Mouse (Mus musculus): ENCODE data around the gene Stox1.
"Not testable (repeated sequence)": the region's sequence is repeated elsewhere in the genome, so short reads cannot be mapped to it uniquely, and the experiment has no call there.

Stox1 gene

DNA sequence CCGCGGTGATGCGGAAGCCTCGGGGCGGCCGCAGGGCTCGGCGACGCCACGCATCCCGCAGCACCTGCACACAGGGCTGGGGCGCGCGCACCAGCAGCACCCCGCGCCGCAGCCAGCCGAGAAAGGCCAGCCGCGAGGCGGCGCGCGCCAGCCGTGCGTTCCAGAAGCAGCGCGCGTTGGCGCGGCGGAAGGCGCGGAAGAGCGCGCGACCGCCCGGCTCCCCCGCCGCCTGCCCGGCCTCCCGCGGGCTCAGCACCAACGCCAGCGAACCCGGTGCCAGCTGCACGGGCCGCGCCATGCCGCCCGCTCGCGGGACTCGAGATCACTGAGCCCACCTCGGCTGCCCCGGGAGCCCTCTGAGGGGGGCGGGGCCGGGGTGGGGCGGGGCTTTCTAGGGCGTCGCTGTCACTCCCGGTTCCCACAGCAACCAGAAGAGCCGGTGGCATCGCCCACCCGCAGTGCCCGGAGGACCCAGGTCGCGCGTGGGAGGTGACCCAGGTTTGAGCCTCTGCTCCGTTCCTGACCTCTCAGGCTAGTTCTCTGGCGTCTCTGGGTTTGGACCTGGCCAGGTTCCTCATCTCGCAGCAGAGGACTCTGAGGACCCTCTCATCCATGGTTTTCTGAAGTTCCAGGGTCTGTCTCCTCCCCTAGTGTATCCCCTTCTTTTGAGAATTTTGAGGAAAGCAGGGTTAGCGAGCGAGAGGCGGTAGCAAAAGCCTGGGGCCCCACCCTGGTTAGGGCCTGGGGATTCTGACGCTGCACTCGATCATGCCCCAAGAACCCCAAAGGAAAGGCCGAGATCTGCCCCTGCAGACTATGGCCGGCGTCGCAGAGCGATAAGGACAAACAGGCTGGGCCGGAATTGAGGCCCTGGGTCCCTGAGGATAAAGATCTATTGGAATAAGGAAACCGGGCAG, at the start of gene Stox1:
Gene Stox1, minus strand, starts transcription at position 358 of the 917 bp plus-strand sequence.
- peak; percentile 25 to 50 for DNase-seq (ENCODE audit: low spot score in 2 of 2)

DNA sequence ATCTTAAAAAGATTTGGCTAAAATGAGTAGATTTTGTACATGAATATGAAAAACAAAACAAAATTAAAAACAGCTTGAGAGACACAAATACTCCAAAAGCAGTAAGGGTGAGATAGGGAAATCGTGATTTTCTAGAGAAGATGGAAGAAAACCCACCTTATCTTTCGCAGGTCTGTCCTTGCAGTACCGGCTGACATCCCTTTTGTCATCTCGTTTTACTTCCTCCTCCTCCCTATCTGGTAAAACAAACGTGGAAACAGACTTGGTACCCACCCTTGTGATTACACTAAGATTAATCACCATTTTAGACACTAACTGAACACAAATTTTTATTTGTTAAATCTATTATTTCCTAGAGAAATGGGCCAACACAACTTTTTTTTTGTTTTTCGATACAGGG, 24.9 kb upstream of the Stox1 start:
- no peak for DNase-seq (ENCODE audit: low spot score in 2 of 2)

DNA sequence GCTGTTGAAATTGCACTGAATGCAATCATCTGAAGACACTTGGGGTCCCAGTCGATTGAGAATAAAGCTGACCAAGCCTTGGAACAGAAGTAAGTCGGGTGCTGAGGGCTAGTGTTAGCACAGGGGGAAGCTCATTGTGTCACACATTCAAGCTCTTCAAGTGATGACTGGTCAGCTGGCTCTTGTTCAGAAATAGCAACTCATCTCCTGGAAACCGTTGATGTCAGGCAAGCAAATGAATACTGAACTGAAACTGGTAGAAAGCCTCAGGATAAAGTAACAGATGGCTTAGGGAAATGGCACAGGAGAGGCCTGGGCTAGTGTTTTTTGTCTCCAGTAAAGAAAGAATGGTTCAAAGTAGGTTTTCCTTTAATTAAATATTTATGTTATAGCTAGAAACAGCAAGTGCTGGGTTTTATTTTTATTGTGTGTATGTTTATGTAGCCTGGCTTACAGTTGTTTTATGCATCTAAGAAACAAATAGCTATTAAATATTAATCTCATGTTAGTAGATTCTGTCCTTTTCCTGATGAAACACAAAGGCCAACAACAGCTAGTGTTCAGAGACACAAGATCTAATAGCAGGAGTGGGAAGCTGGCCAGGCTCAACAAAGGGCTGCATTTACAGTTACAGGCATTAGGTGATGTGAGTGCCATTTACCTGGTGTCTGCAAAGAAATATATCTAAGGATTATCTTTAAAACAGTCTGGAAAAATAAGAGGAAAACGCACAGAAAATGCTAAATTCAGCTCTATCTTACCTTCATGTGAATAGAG, 14.2 kb upstream of the Stox1 start:
- DNase-seq (ENCODE audit: low spot score in 2 of 2): peak in 1 of 2 experiments; percentile 22

DNA sequence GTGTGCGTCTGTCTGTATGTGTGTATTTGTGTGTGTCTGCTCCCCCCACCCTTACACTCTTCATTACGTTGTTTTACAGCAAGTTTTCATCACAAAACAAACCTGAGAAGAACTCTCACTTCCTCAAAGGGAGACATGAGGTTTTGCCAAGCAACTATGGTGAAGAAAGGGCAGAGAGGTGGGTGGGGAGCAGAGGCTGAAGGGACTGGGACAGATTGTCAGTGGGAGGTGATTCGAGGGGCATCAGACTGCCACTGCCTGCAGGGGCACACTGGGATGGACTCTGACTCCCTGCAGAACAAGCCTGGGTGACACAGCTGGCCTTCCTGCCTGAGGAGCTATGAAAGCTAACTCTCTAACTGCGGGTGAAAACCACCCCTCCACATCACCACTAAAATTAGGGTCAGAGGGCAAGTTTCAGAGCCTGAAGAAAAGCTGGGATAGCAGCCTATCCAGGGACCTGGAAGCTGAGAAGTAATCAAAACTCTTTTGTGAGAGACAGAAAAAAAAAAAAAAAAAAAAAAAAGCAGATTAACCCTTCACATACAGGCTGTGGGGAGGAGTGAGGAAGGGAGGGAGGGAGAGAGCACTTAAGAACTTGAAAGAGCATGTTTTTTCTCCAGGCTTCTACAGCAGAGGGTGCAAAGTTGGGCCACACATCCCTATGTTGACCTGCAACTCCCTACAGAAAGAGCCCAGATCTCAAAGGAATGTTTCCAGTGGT, 11.2 kb upstream of the Stox1 start:
- no peak for DNase-seq (ENCODE audit: low spot score in 2 of 2)

DNA sequence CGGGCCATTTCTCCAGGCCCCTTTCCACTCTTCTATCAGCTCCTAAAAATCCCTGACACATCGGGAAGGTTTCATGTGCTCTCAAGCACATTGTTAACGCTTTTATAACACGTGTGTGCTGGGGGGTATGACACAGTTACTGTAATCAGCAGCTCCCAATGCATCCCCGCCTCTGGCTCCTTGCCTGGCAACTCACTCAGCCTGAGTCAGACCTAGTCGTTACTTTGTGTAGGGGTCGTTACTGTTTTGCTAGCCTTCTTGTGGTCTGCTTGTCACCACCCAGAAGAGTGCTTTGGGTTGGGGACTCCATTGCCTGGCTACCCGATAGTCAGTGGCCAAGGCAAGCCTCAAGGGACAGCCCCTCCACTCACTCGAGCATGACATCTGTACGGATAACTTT, 4.9 kb upstream of the Stox1 start:
- no peak for DNase-seq (ENCODE audit: low spot score in 2 of 2)

DNA sequence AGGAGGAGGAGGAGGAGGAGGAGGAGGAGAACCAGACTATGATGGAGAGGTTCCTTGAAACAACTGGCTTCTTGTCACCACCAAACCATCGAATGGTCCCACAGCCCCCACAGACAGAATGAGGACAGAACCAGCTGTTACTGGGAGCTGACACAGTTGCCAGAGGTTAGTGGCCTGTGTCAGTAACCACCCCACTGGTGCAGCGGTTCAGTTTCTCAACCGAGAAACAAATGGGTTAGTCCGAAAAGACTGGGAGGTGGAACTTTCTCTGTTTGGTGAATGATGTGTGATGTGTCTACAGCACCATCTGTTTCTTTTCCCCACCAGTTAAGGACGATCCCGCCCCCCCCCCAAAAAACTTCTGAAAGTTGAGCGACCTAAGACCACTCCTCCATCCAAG, 992 bp downstream of the Stox1 start:
- DNase-seq (ENCODE audit: low spot score in 2 of 2): no peak

DNA sequence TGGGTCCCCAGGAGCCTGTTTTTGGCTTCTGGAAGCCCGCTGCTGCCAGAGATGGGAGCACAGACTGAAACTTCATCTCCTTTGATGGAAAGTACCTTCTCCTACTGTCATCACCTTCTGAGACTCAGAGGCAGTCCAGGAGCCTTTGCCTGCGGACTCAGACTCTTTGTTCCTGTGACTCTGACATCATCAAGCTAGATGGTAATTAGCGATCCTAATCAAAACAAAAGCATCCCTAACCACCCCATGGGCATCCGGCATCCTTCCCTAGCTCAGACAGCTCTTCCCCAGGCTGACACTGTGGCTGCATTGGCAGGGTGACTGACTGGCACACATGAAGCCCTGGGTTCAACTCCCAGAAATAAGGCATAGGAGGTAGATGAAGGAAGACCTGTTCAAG, 3.2 kb downstream of the Stox1 start:
- no peak for DNase-seq (ENCODE audit: low spot score in 2 of 2)

DNA sequence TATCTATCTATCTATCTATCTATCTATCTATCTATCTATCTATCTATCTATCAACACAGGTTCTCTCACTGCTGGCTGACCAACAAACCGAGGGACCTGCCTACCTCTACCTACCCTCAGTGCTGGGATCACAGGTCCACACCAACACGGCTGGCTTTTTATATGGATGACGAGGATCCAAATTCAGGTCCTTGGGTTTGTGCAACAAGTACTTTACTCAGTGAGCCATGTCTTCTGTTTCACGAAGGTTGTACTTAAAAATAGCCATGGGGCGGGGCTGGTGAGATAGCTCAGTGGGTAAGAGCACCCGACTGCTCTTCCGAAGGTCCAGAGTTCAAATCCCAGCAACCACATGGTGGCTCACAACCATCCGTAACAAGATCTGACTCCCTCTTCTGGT, 5.4 kb downstream of the Stox1 start:
- DNase-seq (ENCODE audit: low spot score in 2 of 2): not testable (repeated sequence)

DNA sequence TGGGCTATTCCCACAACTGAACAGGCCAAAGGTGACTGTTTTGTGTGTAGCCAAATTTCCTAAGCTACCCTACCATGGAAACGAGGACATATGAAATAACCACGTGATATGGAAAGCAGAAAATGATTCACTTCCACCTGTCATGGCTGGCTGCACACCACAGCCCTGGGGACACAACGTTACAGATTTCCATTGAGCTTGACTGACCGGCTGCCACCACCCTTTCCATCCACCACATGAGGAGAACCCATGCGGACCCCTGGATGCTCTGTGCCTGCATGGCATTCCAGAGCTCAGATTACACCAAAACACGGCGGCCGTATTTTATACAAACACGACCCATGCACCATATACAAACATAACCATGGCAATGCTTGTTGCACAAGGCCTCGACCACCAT, 12.5 kb downstream of the Stox1 start:
- no peak for DNase-seq (ENCODE audit: low spot score in 2 of 2)

DNA sequence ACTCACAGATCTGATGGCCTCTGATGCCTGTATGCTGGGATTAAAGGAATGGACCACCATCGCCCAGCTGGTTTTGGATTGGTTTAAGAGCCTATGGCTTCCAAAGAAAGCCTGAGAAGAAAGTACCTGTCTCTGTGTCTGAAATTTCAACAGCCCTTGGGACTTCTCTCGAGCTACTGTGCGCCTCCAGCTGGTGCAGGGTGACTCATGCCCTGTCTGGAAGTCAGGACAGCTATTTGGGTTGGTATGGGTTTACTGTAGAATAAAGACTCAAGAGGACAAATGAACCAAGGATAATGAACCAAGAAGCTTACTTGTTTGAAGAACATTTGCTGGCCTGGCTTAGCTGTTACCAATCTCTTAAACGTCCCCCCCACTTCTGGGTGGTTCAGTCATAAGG, 22.3 kb downstream of the Stox1 start:
- peak in 1 of 2 experiments; percentile 12 for DNase-seq (ENCODE audit: low spot score in 2 of 2)

DNA sequence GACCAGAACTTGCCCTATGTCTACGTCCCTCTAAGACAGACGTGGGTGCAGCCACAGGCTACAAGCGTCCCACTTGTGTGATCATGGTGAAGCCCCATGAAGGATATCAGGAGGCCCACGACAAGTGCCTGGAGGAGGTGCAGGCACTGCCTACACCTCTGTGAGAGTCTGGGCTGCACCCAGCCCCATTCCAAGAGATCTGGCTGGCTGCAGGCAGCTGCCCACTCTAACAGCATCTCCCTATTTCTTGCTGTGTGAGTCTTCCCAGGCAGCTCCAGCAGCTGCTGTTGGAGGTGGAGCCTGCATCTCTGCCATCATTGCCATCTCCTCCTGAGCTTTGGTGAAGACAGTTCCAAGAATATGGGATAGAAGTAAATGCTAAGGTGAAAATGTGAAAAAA, 23.5 kb downstream of the Stox1 start:
- peak; percentile 37 to 57 for DNase-seq (ENCODE audit: low spot score in 2 of 2)

DNA sequence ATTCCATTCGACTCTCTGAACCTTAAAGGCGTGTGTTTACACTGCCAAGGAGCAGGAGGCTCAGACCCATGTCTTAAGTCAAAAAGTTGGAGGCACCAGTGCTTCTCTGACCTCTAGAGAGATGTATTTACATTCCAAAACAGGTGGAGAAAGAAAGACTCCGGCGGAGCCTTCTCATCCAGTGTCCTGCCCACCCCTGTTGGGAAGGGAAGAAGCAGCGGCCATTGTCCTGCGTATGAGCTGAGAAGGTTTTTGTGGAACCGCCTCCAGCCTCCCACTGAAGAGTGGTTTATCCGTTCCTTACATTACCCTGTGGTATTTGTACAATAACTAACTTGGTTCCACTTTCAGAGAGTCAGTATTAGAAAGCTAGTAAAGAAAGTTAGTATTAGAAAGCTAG, 33.2 kb downstream of the Stox1 start:
- no peak for DNase-seq (ENCODE audit: low spot score in 2 of 2)

DNA sequence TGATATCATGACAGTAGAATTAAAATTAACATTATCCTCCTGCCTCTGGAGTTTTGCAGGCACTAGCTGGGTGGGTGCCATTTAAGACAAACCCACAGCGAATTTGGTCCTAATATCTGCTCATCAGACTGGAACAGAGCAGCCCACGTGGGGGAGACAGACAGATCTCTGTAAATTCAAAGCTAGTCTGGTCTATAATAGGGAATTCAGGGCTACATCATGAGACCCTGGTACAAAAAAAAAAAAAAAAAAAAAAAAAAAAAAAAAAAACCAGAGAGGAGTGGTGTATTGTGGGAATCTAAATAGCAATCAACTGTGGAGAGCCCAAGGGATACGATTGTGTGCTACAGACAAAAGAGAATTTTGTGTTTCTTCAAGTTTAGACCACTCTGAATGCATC, 33.7 kb downstream of the Stox1 start:
- no peak for DNase-seq (ENCODE audit: low spot score in 2 of 2)

DNA sequence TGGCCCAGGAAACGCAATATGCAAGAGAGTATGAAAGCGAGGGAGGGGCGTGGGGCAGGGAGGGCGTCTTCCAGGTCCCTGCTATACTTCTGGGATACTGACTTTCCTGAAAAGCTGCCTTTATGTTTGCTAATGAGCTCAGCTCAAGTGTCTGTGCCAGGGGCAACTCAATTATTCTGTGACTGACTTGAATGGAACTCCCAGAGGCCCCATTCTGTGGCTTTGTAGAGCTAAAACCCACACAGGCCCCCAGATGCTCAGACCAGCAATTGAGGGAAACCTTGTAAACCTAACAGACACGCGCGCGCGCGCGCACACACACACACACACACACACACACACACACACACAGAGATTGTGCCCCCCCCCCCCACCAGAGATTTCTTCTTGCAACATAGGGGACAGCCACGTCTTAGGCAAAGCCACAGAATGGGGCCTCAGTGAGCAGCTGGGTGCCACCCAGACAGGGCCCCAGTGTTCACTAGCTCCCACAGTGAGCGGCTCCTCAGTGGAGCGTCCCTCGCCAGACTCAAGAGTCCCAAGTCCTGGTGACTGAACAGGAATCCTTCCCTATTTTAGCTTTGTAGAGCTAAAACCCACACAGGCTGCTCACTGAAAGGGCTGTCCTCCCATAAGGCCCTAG, 38.8 kb downstream of the Stox1 start:
- no peak for DNase-seq (ENCODE audit: low spot score in 2 of 2)

DNA sequence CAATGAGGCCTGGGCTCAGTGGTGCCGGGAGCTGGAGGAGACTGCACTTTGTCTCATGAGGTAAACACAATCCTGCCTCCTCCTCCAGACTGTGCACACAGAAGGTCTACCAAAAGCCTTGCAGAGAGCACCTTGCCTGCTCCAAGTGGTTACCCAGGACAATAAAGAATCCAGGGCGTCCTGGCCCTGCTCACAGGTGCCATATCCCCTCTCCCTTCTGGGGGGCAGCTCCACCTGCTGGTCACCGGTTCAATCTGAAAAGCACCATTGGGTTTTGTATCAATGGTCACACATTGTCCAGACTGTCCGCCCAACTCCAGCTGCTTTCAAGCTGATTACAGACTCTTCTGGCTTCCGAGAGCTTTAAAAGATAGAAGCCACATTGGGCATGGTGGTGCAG, 42.9 kb downstream of the Stox1 start:
- DNase-seq (ENCODE audit: low spot score in 2 of 2): no peak

DNA sequence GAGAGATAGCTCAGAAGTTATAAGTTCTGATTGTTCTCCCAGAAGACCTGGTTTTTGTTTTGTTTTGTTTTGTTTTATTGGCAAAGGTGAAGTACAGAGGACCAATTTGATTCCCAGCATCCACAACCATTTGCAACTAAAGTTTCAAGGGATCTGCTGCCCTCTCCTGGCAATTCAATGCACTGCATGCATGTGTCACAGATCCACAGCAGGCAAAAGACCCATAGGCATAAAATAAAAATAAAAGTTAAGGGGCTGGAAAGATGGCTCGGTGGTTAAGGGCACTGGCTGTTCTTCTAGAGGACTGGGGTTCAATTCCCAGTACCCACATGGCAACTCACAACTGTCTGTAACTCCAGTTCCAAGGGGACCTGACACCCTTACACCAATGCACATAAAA, 46.1 kb downstream of the Stox1 start:
- DNase-seq (ENCODE audit: low spot score in 2 of 2): no peak

DNA sequence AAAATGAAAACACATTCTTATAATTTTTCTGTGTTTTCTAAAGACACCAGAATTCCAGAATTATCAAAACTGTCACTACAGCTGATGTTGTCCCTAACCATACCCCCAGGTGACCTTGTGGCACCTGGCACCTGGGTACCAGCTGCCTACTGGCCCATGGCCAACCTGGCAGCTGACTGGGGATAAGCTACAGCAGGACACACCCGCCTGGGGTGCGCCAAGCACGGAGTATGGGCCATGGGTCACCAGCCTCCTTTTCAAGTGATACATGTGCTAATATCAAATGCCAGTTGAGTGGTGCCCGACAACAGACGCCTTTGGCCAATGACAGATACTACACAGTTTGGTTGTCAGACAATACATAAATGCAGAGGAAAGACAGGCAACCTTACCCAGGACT, 48.6 kb downstream of the Stox1 start:
- no peak for DNase-seq (ENCODE audit: low spot score in 2 of 2)

DNA sequence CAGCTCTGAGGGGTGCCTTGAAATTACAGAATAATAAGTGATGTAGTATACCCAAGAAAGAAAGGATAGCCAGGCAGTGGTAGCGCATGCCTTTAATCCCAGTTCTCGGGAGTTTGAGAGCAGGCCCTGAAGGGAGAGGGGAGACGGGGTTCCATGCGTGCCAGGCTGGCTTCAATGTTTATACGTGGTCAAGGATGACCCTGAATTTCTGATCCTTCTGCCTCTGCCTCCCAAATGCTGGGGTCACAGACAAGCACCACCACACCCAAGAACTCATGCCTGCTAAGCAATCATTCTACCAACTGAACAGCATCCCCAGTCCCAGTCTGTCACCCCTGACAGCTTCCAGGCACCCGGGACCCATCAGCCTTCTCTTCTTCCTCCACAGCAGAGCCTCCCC, 49.7 kb downstream of the Stox1 start:
- DNase-seq (ENCODE audit: low spot score in 2 of 2): no peak

DNA sequence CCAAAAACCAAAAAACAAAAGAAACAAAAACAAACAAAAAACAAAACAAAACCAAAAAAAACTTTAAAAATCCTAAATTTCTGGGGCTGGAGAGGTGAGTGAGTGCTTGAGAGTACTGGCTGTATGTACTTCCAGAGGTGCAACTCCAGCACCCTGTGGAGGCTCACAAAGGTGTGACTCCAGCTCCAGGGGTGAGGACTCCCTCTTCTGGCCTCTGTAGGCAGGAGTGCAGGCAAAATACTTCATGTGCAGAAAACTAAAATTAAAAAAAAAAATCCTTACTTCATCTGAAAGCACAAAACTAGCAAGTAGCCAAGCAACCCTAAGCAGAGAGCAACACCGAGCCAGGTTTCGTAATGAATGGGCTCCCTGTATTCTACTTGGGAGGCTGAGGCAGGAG, 53.6 kb downstream of the Stox1 start:
- no peak for DNase-seq (ENCODE audit: low spot score in 2 of 2)

DNA sequence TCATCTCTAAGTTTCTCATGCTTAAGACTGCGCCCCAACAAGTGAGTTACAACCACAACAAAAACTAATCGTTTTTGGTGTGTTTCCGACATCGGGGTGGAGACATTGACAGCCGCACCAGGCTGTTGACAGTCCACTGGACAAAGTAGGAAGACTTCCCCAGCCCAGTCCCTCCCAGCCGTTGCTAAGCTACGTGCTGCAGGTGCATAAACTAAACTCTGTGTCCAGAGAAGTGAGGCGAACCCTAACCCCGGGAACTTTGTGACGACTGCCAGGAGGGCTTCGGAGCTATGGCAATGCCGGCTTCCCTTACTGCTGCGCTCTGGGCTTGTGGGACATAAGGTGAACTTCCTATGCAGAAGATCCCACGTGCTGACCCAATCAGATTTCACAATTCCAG, 56.7 kb downstream of the Stox1 start:
- no peak for DNase-seq (ENCODE audit: low spot score in 2 of 2)

DNA sequence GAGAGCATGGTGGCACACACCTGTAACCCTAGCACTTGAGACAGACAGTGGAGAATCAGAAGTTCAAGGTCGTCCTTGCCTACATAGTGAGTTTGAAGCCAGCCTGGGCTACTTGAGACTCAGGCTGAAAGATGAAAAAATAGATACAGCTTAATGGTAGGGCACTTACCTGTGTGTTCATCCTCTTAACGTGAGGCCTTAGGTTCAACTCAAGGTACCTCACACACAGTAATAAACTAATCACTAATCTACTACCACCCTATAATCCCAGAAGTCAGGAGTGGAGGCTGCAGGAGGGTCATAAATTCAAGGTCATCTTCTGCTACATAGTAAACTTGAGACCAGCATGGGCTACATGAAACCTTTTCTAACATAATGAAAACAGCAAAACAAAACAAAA, 57.5 kb downstream of the Stox1 start:
- no peak for DNase-seq (ENCODE audit: low spot score in 2 of 2)

DNA sequence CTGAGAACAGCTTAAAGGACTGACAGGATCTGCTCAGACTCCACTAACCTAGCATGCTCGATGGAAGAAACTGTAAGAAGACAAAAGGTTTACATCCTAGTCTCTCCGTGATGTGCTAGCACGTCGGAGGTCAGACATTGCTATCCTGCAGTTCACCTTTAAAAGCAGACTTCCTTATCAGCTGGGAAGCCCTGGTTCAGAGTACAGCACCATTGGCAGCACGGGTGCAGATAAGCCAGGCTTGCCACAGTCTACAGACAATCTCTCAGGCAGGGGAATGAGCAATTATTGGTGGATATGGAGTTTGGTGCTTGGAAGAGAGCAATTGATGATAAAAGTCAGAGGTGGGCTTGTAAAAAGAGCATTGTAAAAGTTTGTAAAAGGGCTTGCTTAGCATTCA, 57.9 kb downstream of the Stox1 start:
- no peak for DNase-seq (ENCODE audit: low spot score in 2 of 2)
